Comparison of ENCODE assay signal across 9 mouse cellular contexts in genomic region chr9:53984868-53985267, GRCm38 (mm10). TPM values are rescaled to one million over a fixed set of nuclear protein-coding genes. Genes with fewer than 3 reads are reported as not detected.
DNase-seq lines count a peak whose midpoint lies in the region; ATAC-seq and TF ChIP-seq lines count a peak whose summit lies in the region.
"Had no signal": no experiment of that assay in that cellular context is flagged by ENCODE, and none has a peak within 500 bp of the region (broad histone marks: within the 10 kb centered on the region; RNA-seq: fewer than 3 reads in every experiment).

No protein-coding gene starts in this region.

- DNase-seq in heart, postnatal 4 days = peak; percentile 63
- no peak for DNase-seq in heart, adult 18-20 months
- DNase-seq in thymus, adult 2 months = peak; percentile 37
- no peak for DNase-seq in thymus, adult 18-20 months
- peak; percentile 71 for DNase-seq in embryonic facial prominence, embryonic 10.5 days (ENCODE audit: low spot score)
- peak; percentile 82 for DNase-seq in limb, embryonic 11.5 days (ENCODE audit: low spot score)
- DNase-seq in stomach, postnatal 0 days (ENCODE audit: low spot score) = peak; percentile 56
- DNase-seq in adipocyte (ENCODE audit: low spot score) = no peak

- no peak for TF ChIP-seq EP300 in stomach, postnatal 0 days (optimal IDR thresholded peaks at IDR 0.05)

- H3K4me3 ChIP-seq in thymus, adult 2 months (ENCODE audit: control insufficient read depth, insufficient read depth, low read length) = no peak overlapping the region
- no peak overlapping the region for H3K4me3 ChIP-seq in embryonic facial prominence, embryonic 10.5 days
- H3K4me3 ChIP-seq in limb, embryonic 11.5 days (ENCODE audit: low read depth, low read length) = no peak overlapping the region
- H3K4me3 ChIP-seq in stomach, postnatal 0 days (ENCODE audit: low read depth, low read length) = no peak overlapping the region
- H3K4me3 ChIP-seq: neural tube, embryonic 12.5 days had no signal

- ATAC-seq in limb, embryonic 11.5 days (ENCODE audit: insufficient number of reproducible peaks, low FRiP score, low TSS enrichment, low read depth) = no peak
- ATAC-seq in stomach, postnatal 0 days (ENCODE audit: low FRiP score, low TSS enrichment) = no peak

- no peak for TF ChIP-seq CTCF in thymus, adult 2 months (IDR thresholded peaks at IDR 0.05; ENCODE audit: borderline replicate concordance, control insufficient read depth, extremely low read depth, insufficient read depth, low read length, poor library complexity)
- TF ChIP-seq CTCF in stomach, postnatal 0 days (IDR thresholded peaks at IDR 0.05; ENCODE audit: low read depth) = peak; percentile 78

- H3K9ac ChIP-seq in limb, embryonic 11.5 days (ENCODE audit: low read length) = no peak overlapping the region
- no peak overlapping the region for H3K9ac ChIP-seq in stomach, postnatal 0 days (ENCODE audit: low read length)
- H3K9ac ChIP-seq: neural tube, embryonic 12.5 days had no signal

- H3K27ac ChIP-seq in thymus, adult 2 months (ENCODE audit: control insufficient read depth, insufficient read depth, low read length) = no peak overlapping the region
- no peak overlapping the region for H3K27ac ChIP-seq in embryonic facial prominence, embryonic 10.5 days (replicated peaks)
- H3K27ac ChIP-seq in limb, embryonic 11.5 days (replicated peaks; ENCODE audit: low read depth, low read length) = no peak overlapping the region
- no peak overlapping the region for H3K27ac ChIP-seq in stomach, postnatal 0 days (replicated peaks)
- H3K27ac ChIP-seq: neural tube, embryonic 12.5 days had no signal

- no peaks in the 10 kb centered on the region for H3K4me1 ChIP-seq in thymus, adult 2 months (replicated peaks; ENCODE audit: control insufficient read depth, insufficient read depth, low read length)
- no peaks in the 10 kb centered on the region for H3K4me1 ChIP-seq in embryonic facial prominence, embryonic 10.5 days
- H3K4me1 ChIP-seq in limb, embryonic 11.5 days (ENCODE audit: control insufficient read depth, insufficient read depth, low read length) = no peaks in the 10 kb centered on the region
- H3K4me1 ChIP-seq in stomach, postnatal 0 days (replicated peaks; ENCODE audit: control insufficient read depth, insufficient read depth) = no peaks in the 10 kb centered on the region
- H3K4me1 ChIP-seq: neural tube, embryonic 12.5 days had no signal

- H3K9me3 ChIP-seq in embryonic facial prominence, embryonic 10.5 days = no peaks in the 10 kb centered on the region
- H3K9me3 ChIP-seq in limb, embryonic 11.5 days (ENCODE audit: control insufficient read depth, low read length) = no peaks in the 10 kb centered on the region
- no peaks in the 10 kb centered on the region for H3K9me3 ChIP-seq in stomach, postnatal 0 days (ENCODE audit: control insufficient read depth, low read length)
- H3K9me3 ChIP-seq: neural tube, embryonic 12.5 days had no signal

- no peaks in the 10 kb centered on the region for H3K27me3 ChIP-seq in thymus, adult 2 months (ENCODE audit: control insufficient read depth, insufficient read depth, low read length)
- H3K27me3 ChIP-seq in embryonic facial prominence, embryonic 10.5 days (replicated peaks; ENCODE audit: low read depth, poor library complexity, severe bottlenecking) = no peaks in the 10 kb centered on the region; the same call in 1 of the 2 replicates
- H3K27me3 ChIP-seq in limb, embryonic 11.5 days (ENCODE audit: control insufficient read depth, insufficient read depth, low read length) = no peaks in the 10 kb centered on the region
- no peaks in the 10 kb centered on the region for H3K27me3 ChIP-seq in stomach, postnatal 0 days (ENCODE audit: control insufficient read depth, insufficient read depth, low read length)
- H3K27me3 ChIP-seq: neural tube, embryonic 12.5 days had no signal

- no peaks in the 10 kb centered on the region for H3K36me3 ChIP-seq in thymus, adult 2 months (ENCODE audit: control insufficient read depth, insufficient read depth, low read length)
- H3K36me3 ChIP-seq in embryonic facial prominence, embryonic 10.5 days (replicated peaks) = no peaks in the 10 kb centered on the region
- no peaks in the 10 kb centered on the region for H3K36me3 ChIP-seq in limb, embryonic 11.5 days (ENCODE audit: control insufficient read depth, insufficient read depth, low read length)
- no peaks in the 10 kb centered on the region for H3K36me3 ChIP-seq in stomach, postnatal 0 days (ENCODE audit: control insufficient read depth, insufficient read depth, low read length)
- H3K36me3 ChIP-seq: neural tube, embryonic 12.5 days had no signal

- 43% methylated on average over 9 of the region's 9 CpGs for WGBS in thymus, adult 2 months
- WGBS in embryonic facial prominence, embryonic 10.5 days = 33% methylated on average over 9 of the region's 9 CpGs
- WGBS in limb, embryonic 11.5 days = 34% methylated on average over 9 of the region's 9 CpGs
- 31% methylated on average over 9 of the region's 9 CpGs for WGBS in stomach, postnatal 0 days

- H3K4me2 ChIP-seq in limb, embryonic 11.5 days (ENCODE audit: low read depth, severe bottlenecking) = no peak overlapping the region
- no peak overlapping the region for H3K4me2 ChIP-seq in stomach, postnatal 0 days (replicated peaks; ENCODE audit: low read depth)
- H3K4me2 ChIP-seq: neural tube, embryonic 12.5 days had no signal

- no peak for TF ChIP-seq POLR2A in thymus, adult 2 months (IDR thresholded peaks at IDR 0.05; ENCODE audit: control insufficient read depth, extremely low read depth, insufficient read depth, low read length, poor library complexity)

RNA-seq across cellular contexts. Expression of gene Elmod1, which starts 9.8 kb away (rescaled TPM):
- total RNA-seq in heart, postnatal 4 days (2021) = under 1 TPM; 0.17 to 0.32 TPM
- total RNA-seq in heart, adult 18-20 months (2021) = under 1 TPM in 1 of 2 experiments, not detected in 1; 0.21 TPM
- 0.04 and 0.05 TPM in 2 replicates for polyA plus RNA-seq in thymus, adult 2 months (2012; rRNA removed)
- 0.87 and 0.93 TPM in 2 replicates for polyA plus RNA-seq in embryonic facial prominence, embryonic 10.5 days (2016; fragmentation: Nextera tagmentation; extraction: Ambion mirVana)
- polyA plus RNA-seq in limb, embryonic 11.5 days (2014; fragmentation: Nextera tagmentation; extraction: Ambion mirVana) = 0.29 and 0.50 TPM in 2 replicates
- polyA plus RNA-seq in stomach, postnatal 0 days (2015; fragmentation: Nextera tagmentation; extraction: Ambion mirVana) = 9.2 and 10.5 TPM in 2 replicates

Comparison
In these comparisons a context has a peak if more than half of its experiments do, and no peak if none do; other contexts are left out.
1. DNase-seq: peak in heart, postnatal 4 days (single experiment), thymus, adult 2 months (single experiment), embryonic facial prominence, embryonic 10.5 days (single experiment), limb, embryonic 11.5 days (single experiment) and stomach, postnatal 0 days (single experiment); none in heart, adult 18-20 months (0 of 2), thymus, adult 18-20 months (0 of 2) and adipocyte (single experiment).